8 mouse cellular contexts compared by ENCODE assay signal in the genomic region with DNA sequence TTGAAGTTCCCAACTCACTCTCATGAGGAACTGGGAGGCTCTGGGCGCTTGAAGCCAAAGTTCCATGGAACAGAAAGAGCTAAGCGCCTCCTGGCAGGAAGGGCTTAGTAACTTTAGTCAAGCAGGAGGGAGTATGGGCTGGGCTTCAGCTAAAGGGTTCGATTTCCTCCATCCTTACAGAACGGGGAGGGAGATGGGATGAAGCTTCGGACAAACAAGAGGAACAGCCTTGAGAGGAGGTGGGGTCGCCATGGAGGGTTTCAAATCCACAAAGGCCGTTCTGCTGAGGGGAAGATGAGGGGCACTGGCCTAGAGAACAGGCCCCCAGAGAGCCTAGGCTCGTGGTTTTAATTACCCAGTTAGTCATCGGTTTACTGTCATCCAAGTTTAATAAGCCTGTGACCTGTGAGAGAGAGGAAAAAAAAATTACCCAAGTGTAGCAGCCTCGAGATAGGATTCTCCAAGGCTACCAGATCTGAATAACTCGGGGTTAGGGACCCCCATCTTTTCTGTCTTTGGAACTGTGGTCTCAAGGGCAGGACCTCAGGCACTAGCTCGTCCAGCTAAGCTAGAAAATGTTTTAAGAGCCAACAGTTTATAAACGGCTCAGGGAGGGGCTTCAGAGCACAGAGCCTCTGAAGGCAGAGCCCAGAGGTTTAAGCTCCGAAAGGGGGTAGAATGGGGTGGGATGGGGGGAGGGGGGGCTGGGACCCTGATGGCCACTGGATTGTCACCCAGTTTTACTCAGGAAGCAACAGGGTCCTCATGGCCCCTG.
A peak's percentile ranks its signal among the peaks of the same experiment; 100 is the strongest.
DNase-seq lines count a peak whose midpoint lies in the region; ATAC-seq and TF ChIP-seq lines count a peak whose summit lies in the region.

No protein-coding gene starts in this region.

- no peaks in the 10 kb centered on the region for H3K9me3 ChIP-seq in hindbrain, embryonic 10.5 days
- H3K9me3 ChIP-seq in hindbrain, embryonic 14.5 days (ENCODE audit: control insufficient read depth, low read length): no peaks in the 10 kb centered on the region
- no peaks in the 10 kb centered on the region for H3K9me3 ChIP-seq in forebrain, embryonic 16.5 days (ENCODE audit: control insufficient read depth, low read length)
- no peaks in the 10 kb centered on the region for H3K9me3 ChIP-seq in hindbrain, postnatal 0 days (ENCODE audit: low read length)

- H3K9ac ChIP-seq in hindbrain, embryonic 14.5 days: no peak overlapping the region
- H3K9ac ChIP-seq in forebrain, embryonic 16.5 days (replicated peaks; ENCODE audit: low read depth, low read length): 0 out of 2 replicates have a peak overlapping the region, but pooled peaks have one; percentile 4
- 0 out of 2 replicates have a peak overlapping the region, but pooled peaks have one; percentile 17 for H3K9ac ChIP-seq in hindbrain, postnatal 0 days (replicated peaks; ENCODE audit: low read length)

- H3K4me2 ChIP-seq in hindbrain, embryonic 14.5 days (replicated peaks): no peak overlapping the region
- H3K4me2 ChIP-seq in forebrain, embryonic 16.5 days (ENCODE audit: low read length): no peak overlapping the region
- no peak overlapping the region for H3K4me2 ChIP-seq in hindbrain, postnatal 0 days (ENCODE audit: low read depth, low read length)

- ATAC-seq in hindbrain, embryonic 14.5 days (ENCODE audit: low FRiP score): no peak
- ATAC-seq in forebrain, embryonic 16.5 days: no peak
- ATAC-seq in hindbrain, postnatal 0 days: no peak; the same call in 1 of the 2 replicates
- no peak for ATAC-seq in frontal cortex, adult (ENCODE audit: low TSS enrichment)

- H3K27ac ChIP-seq in hindbrain, embryonic 10.5 days: peak overlapping the region; percentile 78
- no peak overlapping the region for H3K27ac ChIP-seq in hindbrain, embryonic 14.5 days
- no peak overlapping the region for H3K27ac ChIP-seq in forebrain, embryonic 16.5 days (ENCODE audit: low read length)
- no peak overlapping the region for H3K27ac ChIP-seq in hindbrain, postnatal 0 days

- whole genome bisulfite sequencing in hindbrain, embryonic 10.5 days: 36% methylated on average over 14 of the region's 14 CpGs
- 48% methylated on average over 14 of the region's 14 CpGs for WGBS in hindbrain, embryonic 14.5 days
- WGBS in forebrain, embryonic 16.5 days: 28% methylated on average over 14 of the region's 14 CpGs
- WGBS in hindbrain, postnatal 0 days: 36% methylated on average over 14 of the region's 14 CpGs

- no peak for TF ChIP-seq CTCF in hindbrain, postnatal 0 days (IDR thresholded peaks at IDR 0.05; ENCODE audit: low read depth)

- H3K36me3 ChIP-seq in hindbrain, embryonic 10.5 days: no peaks in the 10 kb centered on the region
- no peaks in the 10 kb centered on the region for H3K36me3 ChIP-seq in hindbrain, embryonic 14.5 days (replicated peaks; ENCODE audit: control insufficient read depth, insufficient read depth)
- no peaks in the 10 kb centered on the region for H3K36me3 ChIP-seq in forebrain, embryonic 16.5 days (ENCODE audit: control insufficient read depth, insufficient read depth)
- H3K36me3 ChIP-seq in hindbrain, postnatal 0 days (ENCODE audit: insufficient read depth, low read length): no peaks in the 10 kb centered on the region

- H3K4me3 ChIP-seq in hindbrain, embryonic 10.5 days: no peak overlapping the region
- no peak overlapping the region for H3K4me3 ChIP-seq in hindbrain, embryonic 14.5 days (replicated peaks; ENCODE audit: low read length)
- no peak overlapping the region for H3K4me3 ChIP-seq in forebrain, embryonic 16.5 days (replicated peaks; ENCODE audit: low read length)
- H3K4me3 ChIP-seq in hindbrain, postnatal 0 days (ENCODE audit: low read length): no peak overlapping the region

- DNase-seq in hindbrain, embryonic 10.5 days (ENCODE audit: low spot score): peak; percentile 17
- no peak for DNase-seq in hindbrain, embryonic 14.5 days (ENCODE audit: low spot score)
- DNase-seq in A20 (ENCODE audit: low read depth, low spot score): peak; percentile 24
- DNase-seq in hindbrain, postnatal 0 days (ENCODE audit: low spot score): no peak
- no peak for DNase-seq in cerebellum, adult 8-10 months
- no peak for DNase-seq in thymus, postnatal 14 days

- H3K27me3 ChIP-seq in hindbrain, embryonic 10.5 days (ENCODE audit: insufficient read depth, poor library complexity, severe bottlenecking): peaks cover 12% of the 10 kb centered on the region
- H3K27me3 ChIP-seq in hindbrain, embryonic 14.5 days (ENCODE audit: control insufficient read depth, insufficient read depth, low read length): no peaks in the 10 kb centered on the region
- H3K27me3 ChIP-seq in forebrain, embryonic 16.5 days (replicated peaks; ENCODE audit: control insufficient read depth, insufficient read depth, low read length): no peaks in the 10 kb centered on the region
- H3K27me3 ChIP-seq in hindbrain, postnatal 0 days (ENCODE audit: insufficient read depth, low read length): no peaks in the 10 kb centered on the region

- peaks cover 41% of the 10 kb centered on the region for H3K4me1 ChIP-seq in hindbrain, embryonic 10.5 days (replicated peaks)
- peaks cover 12% of the 10 kb centered on the region for H3K4me1 ChIP-seq in hindbrain, embryonic 14.5 days (replicated peaks; ENCODE audit: control insufficient read depth, insufficient read depth, low read length)
- H3K4me1 ChIP-seq in forebrain, embryonic 16.5 days (replicated peaks; ENCODE audit: control insufficient read depth, insufficient read depth, low read length): peaks cover 12% of the 10 kb centered on the region
- H3K4me1 ChIP-seq in hindbrain, postnatal 0 days (ENCODE audit: insufficient read depth, low read length): peaks cover 16% of the 10 kb centered on the region

Comparison
In these comparisons a context has a peak if more than half of its experiments do, and no peak if none do; other contexts are left out.
1. DNase-seq: peak in hindbrain, embryonic 10.5 days (single experiment) and A20 (single experiment); none in hindbrain, embryonic 14.5 days (single experiment), hindbrain, postnatal 0 days (single experiment), cerebellum, adult 8-10 months (single experiment) and thymus, postnatal 14 days (single experiment).